Mouse (Mus musculus) WW6 (cell line): ENCODE results near the gene Zfp280b.
"Not testable (repeated sequence)": the region's sequence is repeated elsewhere in the genome, so short reads cannot be mapped to it uniquely, and the experiment has no call there.

Experiments used
- DNase-seq: peaks from one replicate; pipeline ENCODE4 v3.0.0-alpha.2; 2013; ENCODE audit warnings: low read depth, low spot score

Zfp280b gene

GRCm38 (mm10) chr10:76030496-76030895 is 2.0 kb upstream of the Zfp280b start:
- no peak for DNase-seq

- DNase-seq = no peak
These were observed 694 bp upstream of the Zfp280b start for GRCm38 (mm10) chr10:76031511-76032401.

GRCm38 (mm10) chr10:76033119-76033455 is 637 bp downstream of the Zfp280b start:
- DNase-seq = no peak

- no peak for DNase-seq
These were observed 1.7 kb downstream of the Zfp280b start for GRCm38 (mm10) chr10:76034001-76034600.

- DNase-seq = no peak
These were observed 2.8 kb downstream of the Zfp280b start for GRCm38 (mm10) chr10:76035277-76035676.

- no peak for DNase-seq
These were observed 4.5 kb downstream of the Zfp280b start for GRCm38 (mm10) chr10:76036962-76037361.

GRCm38 (mm10) chr10:76045343-76045742 is 12.9 kb downstream of the Zfp280b start:
- DNase-seq = no peak

GRCm38 (mm10) chr10:76046754-76047153 is 14.3 kb downstream of the Zfp280b start:
- DNase-seq = no peak

- DNase-seq = no peak
These were observed 14.9 kb downstream of the Zfp280b start for GRCm38 (mm10) chr10:76047182-76047869.

GRCm38 (mm10) chr10:76048967-76049366 is 16.5 kb downstream of the Zfp280b start:
- no peak for DNase-seq

- no peak for DNase-seq
These were observed 19.4 kb downstream of the Zfp280b start for GRCm38 (mm10) chr10:76051860-76052259.

- DNase-seq = no peak
These were observed 30.0 kb downstream of the Zfp280b start for GRCm38 (mm10) chr10:76062439-76062838.

- DNase-seq = peak; percentile 64
These were observed 35.5 kb downstream of the Zfp280b start for GRCm38 (mm10) chr10:76067674-76068613.

- not testable (repeated sequence) for DNase-seq
These were observed 39.6 kb downstream of the Zfp280b start for GRCm38 (mm10) chr10:76072080-76072479.

- DNase-seq = not testable (repeated sequence)
These were observed 44.6 kb downstream of the Zfp280b start for GRCm38 (mm10) chr10:76077008-76077407.
